Mouse (Mus musculus) MEL (cell line): ENCODE data around the gene Rhob.

Experiments used
- CHD2 ChIP-seq: IDR thresholded peaks from 2 replicates; pipeline ENCODE4 v1.6.1; 2011; ENCODE audit warnings: low read length, improper control_type of control experiment
- CTCF ChIP-seq, 3 experiments: IDR thresholded peaks in 2 of 3; conservative IDR thresholded peaks in 1 of 3; 2 replicates each; pipeline ENCODE4 v1.5.1; 2011 to 2012; ENCODE audit warnings: low read length in 3 of 3, low read depth in 2 of 3, mild to moderate bottlenecking in 2 of 3, improper control_type of control experiment in 1 of 3, inconsistent platforms in 1 of 3, mixed read lengths in 1 of 3, moderate library complexity in 1 of 3; ENCODE audit not compliant: control insufficient read depth in 1 of 3, insufficient read depth in 1 of 3, poor library complexity in 1 of 3, severe bottlenecking in 1 of 3
- E2F4 ChIP-seq: IDR thresholded peaks from 2 replicates; pipeline ENCODE4 v1.6.1; 2011; ENCODE audit warnings: low read depth, low read length, improper control_type of control experiment, borderline replicate concordance
- HCFC1 ChIP-seq: IDR thresholded peaks from 2 replicates; pipeline ENCODE4 v1.6.1; 2012; ENCODE audit warnings: low read depth, mild to moderate bottlenecking, inconsistent platforms, low read length, improper control_type of control experiment, moderate library complexity
- MAX ChIP-seq: IDR thresholded peaks from 2 replicates; pipeline ENCODE4 v1.6.1; 2011; ENCODE audit warnings: low read length, improper control_type of control experiment
- MEF2A ChIP-seq: IDR thresholded peaks from 2 replicates; pipeline ENCODE4 v1.6.1; 2014; ENCODE audit warnings: low read depth, mild to moderate bottlenecking, inconsistent platforms, low read length, improper control_type of control experiment; ENCODE audit not compliant: poor library complexity, insufficient replicate concordance, severe bottlenecking; ENCODE audit errors: extremely low read depth
- POLR2A ChIP-seq, 2 experiments: IDR thresholded peaks; 2 replicates each; pipeline ENCODE4 v1.6.1; 2011 to 2012; ENCODE audit warnings: low read length in 2 of 2, mild to moderate bottlenecking in 2 of 2, control low read depth in 1 of 2, improper control_type of control experiment in 1 of 2, low read depth in 1 of 2, moderate library complexity in 1 of 2; ENCODE audit not compliant: control insufficient read depth in 1 of 2, insufficient read depth in 1 of 2, poor library complexity in 1 of 2
- TBP ChIP-seq: IDR thresholded peaks from 2 replicates; pipeline ENCODE4 v1.8.0; 2011; ENCODE audit warnings: low read depth, low read length, improper control_type of control experiment
- UBTF ChIP-seq: IDR thresholded peaks from 2 replicates; pipeline ENCODE4 v1.6.1; 2012; ENCODE audit warnings: low read depth, mild to moderate bottlenecking, inconsistent platforms, low read length, improper control_type of control experiment, moderate library complexity, borderline replicate concordance; ENCODE audit not compliant: insufficient read depth
- USF1 ChIP-seq: IDR thresholded peaks from 2 replicates; pipeline ENCODE4 v1.6.1; 2014; ENCODE audit warnings: low read depth, mild to moderate bottlenecking, inconsistent platforms, low read length, improper control_type of control experiment, moderate library complexity
- ZMIZ1 ChIP-seq: IDR thresholded peaks from 2 replicates; pipeline ENCODE4 v1.6.1; 2012; ENCODE audit warnings: low read depth, mild to moderate bottlenecking, inconsistent platforms, low read length, improper control_type of control experiment, moderate library complexity
- ZNF384 ChIP-seq: IDR thresholded peaks from 2 replicates; pipeline ENCODE4 v1.6.1; 2012; ENCODE audit warnings: low read depth, mild to moderate bottlenecking, inconsistent platforms, low read length, improper control_type of control experiment

DNA sequence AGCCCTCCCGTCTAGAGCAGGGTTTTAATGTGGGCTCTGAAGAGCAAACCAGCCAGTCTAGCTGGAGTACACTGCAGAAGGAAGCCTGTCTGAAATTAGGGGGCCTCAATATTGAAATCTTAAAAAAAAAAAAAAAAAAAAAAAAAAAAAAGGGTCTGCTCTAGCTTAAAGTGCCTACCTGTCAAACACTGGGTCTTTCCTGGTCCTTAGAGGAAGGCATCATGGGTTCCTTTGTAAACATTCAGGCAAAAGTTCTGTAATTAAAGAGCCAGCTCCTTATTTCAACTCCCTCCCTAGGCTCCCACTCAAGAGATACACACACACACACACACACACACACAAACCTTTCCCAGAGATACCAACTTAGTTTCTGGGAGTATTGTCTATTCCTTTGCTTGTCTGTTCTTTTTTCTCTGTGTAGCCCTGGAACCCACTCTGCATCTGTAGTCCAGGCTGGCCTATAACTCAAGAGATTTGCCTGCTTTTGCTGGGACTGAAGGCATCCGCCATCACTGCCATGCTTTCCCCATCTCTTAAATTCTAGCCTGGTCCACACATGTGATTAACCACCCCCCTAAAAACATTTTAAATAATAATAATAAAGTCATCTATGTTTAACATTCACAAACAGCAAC lies 3.0 kb downstream of the Rhob start:
- TF ChIP-seq E2F4 (no peak), MAX (no peak), MEF2A (no peak), CTCF (IDR thresholded peaks at IDR 0.05 in 2 of 3, conservative IDR thresholded peaks at IDR 0.05 in 1 of 3; ENCODE audit: control insufficient read depth in 1 of 3, insufficient read depth in 1 of 3, low read depth in 2 of 3, low read length in 3 of 3, poor library complexity in 1 of 3, severe bottlenecking in 1 of 3) (no peak), ZMIZ1 (no peak), CHD2 (no peak), POLR2A (IDR thresholded peaks at IDR 0.05; ENCODE audit: control insufficient read depth in 1 of 2, insufficient read depth in 1 of 2, low read depth in 1 of 2, low read length in 2 of 2, poor library complexity in 1 of 2) (no peak), UBTF (no peak), USF1 (no peak), TBP (no peak), ZNF384 (no peak), HCFC1 (no peak)
